Mouse (Mus musculus) cerebellum, adult 9-11 months (tissue): ENCODE data around the gene Ganab.

Source experiments
- DNase-seq: peaks from one replicate; pipeline ENCODE4 v3.0.0; 2022

The Ganab gene

DNA sequence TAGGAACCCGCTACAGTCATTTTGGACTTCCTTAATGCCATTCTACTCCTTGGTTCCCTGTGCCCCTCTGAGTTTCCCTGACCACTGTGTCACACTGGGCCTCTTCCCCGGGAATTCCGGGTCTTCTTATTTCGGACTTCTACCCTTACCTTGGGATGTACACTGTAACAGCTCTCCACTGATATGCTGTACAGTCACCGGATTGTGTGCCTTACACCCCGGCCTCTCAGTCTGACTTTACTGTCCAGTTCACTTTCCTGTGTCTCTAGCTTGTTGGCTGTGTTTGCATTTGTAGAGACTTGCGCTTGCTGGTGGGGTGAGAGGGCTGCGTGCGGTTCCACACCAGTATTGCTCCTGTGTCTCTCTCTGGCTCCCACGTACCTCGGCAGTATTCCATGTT, 32.2 kb downstream of the Ganab start:
- DNase-seq = no peak

DNA sequence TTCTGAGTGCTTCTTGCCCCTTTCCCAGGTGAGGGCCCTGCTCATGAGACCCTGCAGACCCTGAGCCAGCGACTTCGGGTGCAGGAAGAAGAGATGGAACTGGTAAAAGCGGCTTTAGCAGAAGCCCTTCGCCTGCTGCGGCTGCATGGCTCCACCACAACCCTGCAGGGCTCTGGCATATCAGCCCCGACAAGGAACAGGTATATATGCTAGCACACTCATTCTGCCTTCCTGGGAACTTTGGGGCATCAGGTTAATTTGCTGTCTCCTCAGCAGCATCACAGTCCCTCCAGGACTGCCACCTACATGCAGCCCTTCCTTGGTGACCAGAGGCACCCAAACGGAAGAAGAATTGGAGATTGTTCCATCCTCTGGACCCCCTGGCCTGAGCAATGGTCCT, 32.9 kb downstream of the Ganab start:
- no peak for DNase-seq

DNA sequence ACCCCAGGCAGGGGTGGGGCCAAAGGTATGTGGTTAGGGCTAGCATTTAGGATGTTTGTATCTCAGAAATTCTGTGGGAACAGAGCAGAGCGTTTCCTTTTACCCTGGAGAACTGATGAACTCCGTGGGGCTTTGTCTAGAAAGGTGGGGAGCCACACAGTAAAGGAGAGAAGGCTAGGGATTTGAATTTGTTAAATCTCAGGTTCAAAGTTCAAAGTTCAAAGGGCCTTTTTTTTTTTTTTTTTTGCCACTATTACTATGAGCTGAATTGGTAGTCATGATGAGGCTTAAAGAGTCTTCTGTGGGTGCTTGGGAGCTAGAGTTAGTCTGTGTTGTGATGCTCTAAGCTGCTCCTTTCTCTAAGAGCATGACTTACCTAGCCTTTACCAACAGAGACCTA, 38.9 kb downstream of the Ganab start:
- no peak for DNase-seq

DNA sequence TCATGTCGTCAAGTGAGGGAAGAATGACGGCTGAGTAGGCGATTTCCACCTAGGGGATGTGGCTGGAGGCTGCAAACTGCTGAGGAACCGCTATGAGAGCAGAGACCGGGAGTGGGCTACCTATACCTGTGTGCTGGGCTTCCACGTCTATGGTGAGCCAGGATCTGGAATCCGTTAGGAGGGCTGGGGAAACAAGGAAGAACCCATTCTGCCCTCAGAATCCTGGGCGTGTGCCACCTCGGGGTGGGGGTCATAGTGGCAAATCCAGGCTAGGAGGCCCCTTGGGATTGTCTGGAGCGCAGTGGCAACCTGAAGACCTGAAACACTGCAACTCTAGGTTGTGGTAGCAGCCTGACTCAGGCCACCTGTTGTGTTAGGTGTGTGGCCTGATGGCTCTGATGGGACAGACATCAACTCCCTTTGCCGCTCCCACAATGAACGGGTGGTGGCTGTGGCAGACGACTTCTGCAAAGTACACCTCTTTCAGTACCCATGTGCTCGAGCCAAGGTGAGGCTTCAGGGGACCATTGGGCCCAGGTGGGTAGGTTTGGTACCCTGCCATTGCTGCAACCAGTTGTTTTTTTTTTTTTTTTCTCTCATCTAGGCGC, 42.8 kb downstream of the Ganab start:
- DNase-seq = peak; percentile 73

DNA sequence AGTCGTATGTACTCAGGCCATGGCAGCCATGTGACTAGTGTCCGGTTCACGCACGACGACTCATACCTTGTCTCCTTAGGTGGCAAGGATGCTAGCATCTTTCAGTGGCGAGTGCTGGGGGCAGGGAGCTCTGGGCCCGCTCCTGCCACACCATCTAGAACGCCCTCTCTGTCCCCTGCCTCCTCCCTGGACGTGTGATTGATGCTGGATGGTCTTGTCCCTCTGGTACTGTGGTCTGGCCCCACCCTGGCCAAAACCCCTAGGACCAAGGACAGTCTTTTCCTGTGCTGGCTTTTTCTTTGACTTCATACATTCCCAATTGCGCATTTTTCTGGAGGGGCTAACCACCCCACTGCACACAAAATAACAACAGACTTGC, 43.3 kb downstream of the Ganab start:
- peak; percentile 65 for DNase-seq

DNA sequence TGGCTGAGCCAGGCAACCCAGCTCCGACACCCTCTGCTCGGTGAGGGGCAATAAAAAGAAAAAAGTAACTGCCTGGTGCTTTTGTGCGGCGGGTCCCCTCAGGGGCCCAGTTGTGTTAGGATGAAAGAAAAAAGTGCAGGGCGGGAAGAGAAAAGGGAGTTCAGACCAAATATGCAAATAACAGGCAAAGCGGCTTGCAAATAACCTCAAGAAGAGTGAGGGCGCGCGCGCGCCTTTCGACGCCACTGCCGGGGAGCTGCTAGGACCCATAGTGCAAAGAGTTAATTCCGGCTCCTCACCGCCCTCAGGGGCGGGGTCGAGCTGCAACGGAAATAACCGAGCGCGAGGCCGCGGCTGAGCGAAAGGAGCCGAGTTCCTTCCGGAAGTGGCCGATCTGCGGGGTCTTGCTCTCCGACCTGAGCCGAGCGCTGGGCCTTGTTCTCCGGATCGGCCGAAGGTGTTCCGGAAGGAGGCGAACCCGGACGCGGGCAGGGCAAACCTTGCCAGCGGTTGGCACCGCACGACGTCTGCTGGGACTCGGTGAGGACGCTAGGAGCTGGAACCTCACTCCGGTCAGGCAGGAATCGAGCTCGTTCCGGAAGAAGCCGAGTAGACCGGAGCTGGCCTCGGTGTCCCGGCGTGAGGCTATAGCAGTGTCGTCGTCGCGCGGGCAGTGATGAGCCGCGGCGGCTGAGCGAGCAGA, 43.8 kb downstream of the Ganab start, which contains the start of gene Mta2:
Mta2 (plus strand) TSS at position 361 of the 703 bp plus-strand sequence.
- DNase-seq = peak; percentile 97

DNA sequence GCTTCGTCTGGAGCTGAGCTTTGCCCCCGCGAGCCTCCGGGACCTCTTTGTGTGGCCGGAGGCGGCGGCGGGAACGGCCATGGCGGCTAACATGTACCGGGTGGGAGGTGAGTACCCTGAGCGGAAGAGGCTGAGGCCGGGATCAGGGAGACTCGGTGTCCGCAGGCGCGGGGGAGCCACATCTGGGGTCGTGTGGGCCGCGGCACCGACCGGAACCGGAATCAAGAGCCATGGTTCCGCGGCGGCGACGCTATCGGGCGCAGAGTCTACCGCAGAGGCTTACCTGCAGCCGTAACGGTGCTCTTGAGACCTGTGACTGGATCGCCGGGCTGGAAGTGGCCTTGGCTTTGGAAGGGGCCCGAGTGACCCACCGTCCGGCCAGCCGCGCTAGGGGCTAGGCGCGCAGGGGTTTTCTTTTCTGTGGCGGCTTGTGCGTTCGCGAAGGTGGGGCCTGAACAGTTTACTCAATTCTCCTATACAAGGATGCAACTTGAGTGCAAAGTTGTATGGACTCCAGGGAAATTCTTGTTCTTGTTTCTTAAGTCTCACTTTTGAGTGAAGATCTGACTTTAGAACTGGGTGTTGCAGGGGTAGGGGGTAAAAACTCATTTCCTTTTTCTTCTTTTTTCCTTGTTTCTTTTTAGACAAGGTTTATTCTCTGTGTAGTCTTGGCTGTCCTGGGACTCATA, 44.5 kb downstream of the Ganab start:
- no peak for DNase-seq

DNA sequence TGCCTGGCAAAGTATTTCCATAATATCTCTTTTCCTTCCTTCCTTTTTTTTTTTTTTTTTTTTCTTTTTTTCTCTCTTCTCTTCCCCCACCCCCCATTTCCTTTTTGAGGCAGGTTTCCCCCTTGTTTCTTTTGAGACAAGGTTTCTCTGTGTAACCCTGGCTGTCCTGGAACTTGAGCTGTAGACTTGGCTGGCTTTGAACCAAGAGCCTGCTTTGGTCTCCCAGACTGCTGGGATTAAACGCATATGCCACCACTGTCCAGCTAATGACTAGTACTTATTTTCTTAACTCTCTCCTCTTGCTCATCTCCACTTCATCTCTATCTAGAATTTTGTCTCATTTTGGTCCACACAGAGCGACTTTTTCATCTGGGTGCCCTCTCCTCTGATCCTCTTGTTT, 45.2 kb downstream of the Ganab start:
- no peak for DNase-seq

DNA sequence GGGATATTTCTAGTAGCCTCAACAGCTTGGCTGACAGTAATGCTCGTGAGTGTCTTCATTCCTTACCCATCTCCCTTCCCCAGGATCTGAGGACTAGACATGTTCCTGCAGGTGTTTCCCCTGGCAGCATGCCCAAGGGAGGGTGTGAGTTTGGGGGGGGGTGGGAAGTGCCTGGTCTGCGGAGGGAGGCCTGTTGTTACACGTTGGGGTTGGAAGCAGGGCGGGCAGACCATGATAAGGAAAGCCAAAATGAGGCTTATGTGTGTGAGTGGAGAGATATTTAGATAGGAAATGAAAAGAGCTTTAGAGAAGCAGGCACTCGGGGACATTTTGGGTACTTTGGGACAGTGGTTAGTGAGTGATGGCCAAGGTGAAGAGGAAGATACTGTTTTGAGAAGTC, 46.2 kb downstream of the Ganab start:
- DNase-seq = no peak

DNA sequence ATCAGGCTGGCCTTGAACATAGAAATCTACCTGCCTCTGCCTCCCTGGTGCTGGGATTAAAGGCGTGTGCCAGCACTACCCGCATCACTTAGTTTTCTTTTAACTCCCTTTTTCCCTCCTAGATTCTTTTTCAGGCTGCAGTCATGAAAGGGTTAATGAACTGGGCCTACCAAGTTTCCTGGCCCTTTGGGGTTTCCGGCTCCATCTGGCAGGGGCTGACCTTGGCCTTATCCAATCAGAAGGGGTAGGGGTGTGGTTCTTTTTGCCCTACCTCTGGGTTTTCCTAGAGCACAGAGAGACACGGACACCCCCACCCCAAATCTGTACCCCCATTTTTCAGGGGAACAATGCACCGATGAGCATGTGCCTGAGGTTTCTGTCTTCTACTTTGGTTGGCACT, 46.9 kb downstream of the Ganab start:
- DNase-seq = no peak

DNA sequence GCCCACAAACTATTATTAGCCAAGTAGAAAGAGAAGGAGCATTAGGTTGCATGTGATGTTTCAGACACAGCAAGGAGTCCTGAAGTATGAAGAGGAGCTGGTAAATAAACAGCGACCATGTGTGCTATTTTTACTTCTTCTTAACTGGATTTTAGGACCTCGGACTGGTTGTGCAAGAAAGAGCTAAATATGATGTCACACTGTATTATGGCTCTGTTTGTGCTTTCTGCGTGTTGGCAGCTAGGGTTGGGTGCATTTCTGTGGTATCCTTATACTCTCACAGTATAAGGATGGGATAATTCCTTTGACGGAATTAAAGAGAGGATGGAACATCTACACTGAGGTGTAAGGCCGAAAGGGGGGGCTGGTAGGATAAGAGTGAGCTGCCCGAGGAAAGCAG, 47.4 kb downstream of the Ganab start:
- no peak for DNase-seq

DNA sequence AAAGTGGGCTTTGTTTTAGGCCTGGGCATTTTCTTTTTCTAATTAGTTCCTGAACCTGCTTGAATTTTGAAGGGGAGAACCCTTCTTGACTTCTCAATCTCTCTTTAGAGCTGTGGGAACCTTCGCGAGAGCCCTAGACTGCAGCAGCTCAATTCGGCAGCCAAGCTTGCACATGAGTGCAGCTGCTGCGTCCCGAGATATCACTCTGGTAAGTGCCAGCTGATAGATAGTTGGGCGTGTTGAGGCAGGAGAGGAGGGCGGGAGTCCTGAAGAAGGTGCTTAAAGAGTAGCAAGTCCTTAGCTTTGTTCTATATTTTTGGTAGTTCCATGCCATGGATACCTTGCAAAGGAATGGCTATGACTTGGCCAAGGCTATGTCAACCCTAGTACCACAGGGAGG, 49.1 kb downstream of the Ganab start:
- no peak for DNase-seq

DNA sequence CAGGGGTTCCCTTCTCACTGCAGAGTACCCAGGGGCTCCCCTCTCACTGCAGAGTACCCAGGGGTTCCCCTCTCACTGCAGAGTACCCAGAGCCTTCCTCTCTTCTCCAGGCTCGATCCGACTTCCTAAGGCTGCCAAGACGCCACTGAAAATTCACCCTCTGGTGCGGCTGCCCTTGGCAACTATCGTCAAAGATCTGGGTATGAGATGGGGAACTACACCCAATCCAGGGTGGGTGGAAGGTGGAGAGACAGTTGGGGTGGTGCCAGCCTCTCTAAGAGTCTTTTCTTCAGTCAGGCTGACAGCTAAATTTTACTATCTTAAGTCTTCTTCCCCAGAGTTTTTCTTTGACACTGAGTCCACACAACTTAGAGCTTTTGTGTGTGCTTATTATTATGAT, 52.3 kb downstream of the Ganab start:
- peak; percentile 23 for DNase-seq

DNA sequence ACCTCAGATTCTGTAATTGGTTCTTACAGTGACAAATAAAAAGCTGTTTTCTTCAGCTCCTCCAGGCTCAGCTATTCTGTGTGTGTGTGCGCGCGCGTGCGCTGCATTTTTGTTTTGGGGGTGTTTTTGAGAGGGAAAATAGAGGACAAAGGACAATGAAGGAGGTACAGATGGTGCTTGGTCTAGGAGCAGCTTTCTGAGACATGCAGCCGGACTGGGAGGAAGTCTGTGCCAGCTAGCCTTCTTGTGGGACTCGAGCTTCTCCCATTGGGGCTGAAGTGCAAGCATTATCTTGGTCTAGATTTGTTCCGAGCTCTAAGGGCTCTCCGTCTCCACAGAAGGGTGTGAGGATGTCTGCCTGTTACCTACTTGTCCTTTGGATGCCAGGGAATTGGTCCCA, 54.4 kb downstream of the Ganab start:
- DNase-seq = no peak

DNA sequence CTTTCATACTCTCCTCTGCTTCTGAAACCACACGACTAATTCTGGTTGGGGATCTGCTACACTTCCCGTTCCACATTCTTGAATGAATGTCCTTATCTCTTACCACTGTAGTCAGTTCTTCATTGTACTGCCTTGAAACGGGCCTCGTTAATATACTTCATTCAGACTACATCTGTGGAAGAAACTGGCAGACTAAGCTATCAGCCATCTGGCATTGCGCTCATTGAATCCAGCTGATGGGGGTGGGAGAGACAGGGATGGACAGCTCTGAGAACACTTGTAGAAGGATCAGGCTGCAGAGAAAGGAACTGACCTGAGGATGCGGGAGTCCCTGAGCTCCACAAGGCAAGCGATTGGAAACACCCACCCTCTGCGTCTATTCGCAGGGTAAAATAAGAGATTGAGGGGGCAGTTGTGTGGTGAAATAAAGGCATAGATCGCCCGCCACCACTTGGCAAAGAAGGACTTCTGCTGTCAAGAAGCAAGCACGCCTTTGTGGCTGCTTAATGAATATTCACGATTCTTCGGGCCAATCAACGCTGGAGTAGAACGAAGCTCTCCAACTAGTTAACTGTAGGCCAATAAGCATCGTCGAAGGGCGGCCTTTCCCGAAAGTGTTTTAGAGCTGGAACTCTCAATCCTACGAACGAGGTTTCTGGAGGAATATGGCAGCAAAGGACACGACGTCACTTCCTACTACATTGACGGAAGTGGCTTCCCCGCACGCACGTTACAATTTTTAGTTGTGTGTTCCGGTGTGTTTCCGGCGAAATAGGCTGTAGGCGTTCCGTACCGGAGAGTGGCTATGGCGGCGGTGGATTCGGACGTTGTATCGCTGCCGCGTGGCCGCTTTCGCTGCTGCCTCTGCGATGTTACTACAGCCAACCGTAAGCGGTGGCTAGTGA, 55.5 kb downstream of the Ganab start, which contains the start of gene Tut1:
Tut1 (plus strand) TSS at position 713 of the 905 bp plus-strand sequence.
- peak; percentile 92 for DNase-seq

DNA sequence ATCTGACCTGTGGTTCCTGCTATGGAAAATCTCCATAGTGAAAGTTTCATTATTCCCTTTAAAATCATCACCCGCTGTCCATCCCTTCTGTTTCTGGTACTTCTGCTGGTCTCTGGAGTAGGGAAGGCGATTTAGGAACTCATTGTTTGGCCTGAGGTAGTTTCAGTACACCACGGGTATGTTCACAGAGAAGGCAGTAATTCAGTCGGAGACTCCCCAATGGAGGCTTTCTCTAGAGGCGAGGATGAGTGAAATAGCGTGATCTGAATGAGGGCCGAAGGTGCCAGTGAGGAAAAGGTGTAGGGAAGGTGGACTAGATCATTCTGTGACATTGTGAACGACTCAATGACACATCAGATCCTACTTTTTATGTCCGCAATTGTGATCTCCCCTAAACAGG, 56.3 kb downstream of the Ganab start:
- DNase-seq = no peak

DNA sequence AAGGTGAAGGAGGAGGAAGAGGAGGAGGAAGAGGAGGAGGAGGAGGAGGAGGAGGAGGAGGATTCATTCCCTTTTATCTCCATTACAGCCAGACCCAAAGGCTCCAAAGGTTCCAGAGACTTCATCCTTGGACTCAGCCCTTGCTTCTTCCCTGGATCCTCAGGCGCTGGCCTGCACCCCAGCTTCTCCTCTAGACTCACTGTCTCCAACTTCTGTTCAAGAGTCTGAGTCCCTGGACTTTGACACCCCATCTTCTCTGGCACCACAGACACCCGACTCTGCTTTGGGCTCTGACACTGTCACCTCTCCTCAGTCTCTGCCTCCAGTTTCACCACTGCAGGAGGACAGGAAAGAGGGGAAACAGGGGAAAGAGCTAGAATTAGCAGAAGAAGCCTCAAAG, 64.4 kb downstream of the Ganab start:
- no peak for DNase-seq

DNA sequence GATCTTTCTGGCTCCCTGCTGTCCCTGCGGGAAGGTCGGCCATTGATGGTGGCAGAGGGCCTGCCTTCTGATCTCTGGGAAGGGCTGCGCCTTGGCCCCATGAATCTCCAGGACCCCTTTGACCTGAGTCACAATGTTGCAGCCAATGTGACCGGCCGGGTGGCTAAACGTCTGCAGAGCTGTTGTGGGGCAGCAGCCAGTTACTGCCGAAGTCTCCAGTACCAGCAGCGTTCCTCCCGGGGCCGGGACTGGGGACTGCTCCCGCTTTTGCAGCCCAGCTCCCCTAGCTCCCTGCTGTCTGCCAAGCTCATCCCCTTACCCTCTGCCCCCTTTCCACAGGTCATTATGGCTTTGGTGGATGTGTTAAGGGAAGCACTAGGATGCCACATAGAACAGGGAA, 67.2 kb downstream of the Ganab start:
- peak; percentile 67 for DNase-seq

DNA sequence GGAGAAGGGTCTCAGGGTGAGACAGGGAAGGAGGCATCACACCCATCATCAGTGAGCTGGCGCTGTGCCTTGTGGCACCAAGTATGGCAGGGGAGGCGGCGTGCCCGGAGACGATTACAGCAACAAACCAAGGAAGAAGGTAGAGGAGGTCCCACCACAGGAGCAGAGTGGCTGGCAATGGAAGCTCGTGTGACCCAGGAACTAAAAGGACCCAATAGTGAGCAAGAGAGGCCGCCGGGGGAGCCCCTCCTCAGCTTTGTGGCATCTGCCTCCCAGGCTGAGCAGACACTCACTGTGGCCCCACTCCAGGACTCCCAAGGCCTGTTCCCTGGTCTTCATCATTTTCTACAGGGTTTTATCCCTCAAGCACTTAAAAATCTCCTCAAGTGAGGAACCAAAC, 67.9 kb downstream of the Ganab start:
- DNase-seq = peak; percentile 76

DNA sequence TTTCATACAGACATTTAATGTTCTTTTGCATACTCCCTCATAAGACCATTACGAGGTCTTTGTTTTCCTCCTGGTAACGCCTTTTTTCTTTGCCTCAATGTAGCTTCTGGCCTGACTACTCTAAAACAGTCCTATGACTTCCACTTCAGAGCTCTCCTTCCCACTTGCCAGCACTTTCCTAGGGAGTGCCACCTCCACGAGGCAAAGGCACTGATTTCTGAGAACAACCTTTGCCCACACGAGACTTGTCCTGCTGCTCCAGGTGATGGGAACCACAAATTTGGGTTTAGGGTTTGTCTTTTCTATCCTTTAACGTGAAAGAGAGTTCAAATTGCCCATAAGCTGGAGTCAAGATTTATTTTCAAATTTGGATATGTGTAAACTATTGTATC, 68.3 kb downstream of the Ganab start:
- DNase-seq = no peak
